Mouse (Mus musculus) heart, embryonic 15.5 days (tissue): ENCODE measurements at regions not wholly inside any gene's neighbourhood (a gene's known extent, or its start where the extent isn't known, plus 50 kb on each side); places are given as distances from the start of the nearest gene placed in this dataset.
"Not testable (repeated sequence)": the region's sequence is repeated elsewhere in the genome, so short reads cannot be mapped to it uniquely, and the experiment has no call there.

Source experiments
- ATAC-seq: fragments of 200-750 bp; cut with Nextera tagmentation; replicated peaks from 2 replicates; pipeline ENCODE4 v1.8.0; 2017; ENCODE audit warnings: low read depth, moderate TSS enrichment; ENCODE audit not compliant: insufficient number of reproducible peaks, insufficient read depth, low FRiP score
- H3K27ac ChIP-seq: fragments of 300-500 bp; sonication (generic); 2 replicates; pipeline ENCODE4 v1.5.1; 2015; ENCODE audit warnings: mild to moderate bottlenecking, inconsistent platforms
- H3K27me3 ChIP-seq: fragments of 300-500 bp; sonication (generic); 2 replicates; pipeline ENCODE4 v1.6.1; 2015; ENCODE audit warnings: inconsistent platforms
- H3K36me3 ChIP-seq: fragments of 300-500 bp; sonication (generic); 2 replicates; pipeline ENCODE4 v1.6.1; 2015; ENCODE audit warnings: mild to moderate bottlenecking, inconsistent platforms
- H3K4me1 ChIP-seq: fragments of 300-500 bp; sonication (generic); replicated peaks from 2 replicates; pipeline ENCODE4 v1.6.1; 2015; ENCODE audit warnings: inconsistent platforms
- H3K4me2 ChIP-seq: fragments of 300-500 bp; sonication (generic); 2 replicates; pipeline ENCODE4 v1.6.1; 2015; ENCODE audit warnings: inconsistent platforms, mild to moderate bottlenecking, moderate library complexity
- H3K4me3 ChIP-seq: fragments of 300-500 bp; sonication (generic); 2 replicates; pipeline ENCODE4 v1.5.1; 2015; ENCODE audit warnings: mild to moderate bottlenecking, inconsistent platforms
- H3K9ac ChIP-seq: fragments of 300-500 bp; sonication (generic); 2 replicates; pipeline ENCODE4 v1.6.1; 2015; ENCODE audit warnings: mild to moderate bottlenecking, inconsistent platforms
- H3K9me3 ChIP-seq: fragments of 300-500 bp; sonication (generic); replicated peaks from 2 replicates; pipeline ENCODE4 v1.6.1; 2016; ENCODE audit warnings: inconsistent platforms
- WGBS: fragments of 180-500 bp; shearing (Covaris S2); methylation state at CpG from one replicate; pipeline ENCODE4 v1.1.7; 2015; ENCODE audit warnings: mixed read lengths; 5-methylcytosine and 5-hydroxymethylcytosine counted together

DNA sequence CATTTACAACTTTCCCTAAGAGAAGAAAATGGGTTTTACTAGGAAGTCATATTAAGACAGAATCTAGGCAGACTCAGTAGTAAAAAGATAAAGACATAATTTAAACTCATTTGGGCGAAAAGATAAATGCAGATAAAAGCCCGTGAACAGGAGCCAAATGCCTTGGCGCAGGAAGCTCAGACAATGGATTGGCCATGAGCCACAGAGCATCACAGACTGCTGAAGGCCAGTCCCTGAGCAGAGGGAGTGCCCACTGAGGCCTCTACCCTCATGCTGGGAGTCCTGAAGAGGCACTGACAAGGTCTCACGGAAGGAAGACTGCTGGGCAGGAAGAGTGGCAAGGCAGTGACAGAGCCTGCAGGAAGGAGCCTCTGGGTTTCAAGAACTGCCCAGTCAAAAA is 136.0 kb upstream of the Ttc29 start:
- no peak for ATAC-seq
- WGBS: 15% methylated on average over 4 of the region's 4 CpGs
- no peaks in the 10 kb centered on the region for H3K36me3 ChIP-seq
- H3K27ac ChIP-seq: peak overlapping the region; percentile 58; the same call in 1 of the 2 replicates
- no peak overlapping the region for H3K4me2 ChIP-seq
- H3K9me3 ChIP-seq: no peaks in the 10 kb centered on the region
- no peaks in the 10 kb centered on the region for H3K27me3 ChIP-seq
- H3K4me1 ChIP-seq: peaks cover 17% of the 10 kb centered on the region
- no peak overlapping the region for H3K4me3 ChIP-seq
- no peak overlapping the region for H3K9ac ChIP-seq

DNA sequence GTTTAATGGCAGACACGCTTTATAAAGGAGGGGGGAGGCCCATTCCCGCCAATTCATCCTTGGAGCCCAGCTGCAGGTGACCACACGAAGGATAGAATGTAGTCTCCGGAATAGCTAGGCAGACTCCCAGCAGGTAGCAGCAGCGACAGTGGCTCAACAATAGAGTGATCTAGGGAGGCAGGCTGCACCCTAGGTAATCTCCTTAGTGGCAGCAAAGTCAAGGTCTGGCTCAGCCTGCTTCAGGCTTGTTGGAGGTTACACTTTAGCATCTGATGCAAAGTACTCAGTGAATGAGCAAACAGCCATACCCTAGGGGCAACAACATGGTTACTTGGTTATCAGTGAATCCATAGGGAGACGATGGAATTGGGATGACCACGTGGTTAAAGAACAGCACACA is 131.7 kb upstream of the Ttc29 start:
- H3K4me1 ChIP-seq: peaks cover 17% of the 10 kb centered on the region
- H3K9ac ChIP-seq, H3K9me3 ChIP-seq, H3K36me3 ChIP-seq, ATAC-seq, H3K4me3 ChIP-seq, H3K4me2 ChIP-seq, H3K27me3 ChIP-seq, H3K27ac ChIP-seq: not testable (repeated sequence)
- WGBS: 63% methylated on average over 7 of the region's 7 CpGs

DNA sequence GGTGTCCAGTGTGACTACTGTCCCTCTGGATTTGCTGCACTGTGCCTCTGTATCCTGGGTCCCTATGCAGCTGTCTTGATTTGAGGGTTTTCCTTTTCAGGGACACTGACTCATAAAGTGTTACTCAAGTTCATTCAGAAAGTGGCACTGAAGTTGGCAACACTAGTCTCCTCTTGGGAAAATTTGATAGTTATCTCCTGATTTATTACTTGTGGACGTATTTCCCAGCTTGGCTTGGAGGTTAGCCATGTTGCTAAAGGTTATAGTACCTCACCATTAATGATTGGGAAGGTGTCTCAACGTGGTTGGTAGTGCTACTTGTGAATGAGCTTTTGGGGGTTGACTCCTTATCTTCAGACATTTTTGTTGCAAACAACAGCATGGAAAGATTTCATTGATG is 130.1 kb upstream of the Ttc29 start:
- no peak overlapping the region for H3K4me2 ChIP-seq
- H3K27me3 ChIP-seq: no peaks in the 10 kb centered on the region
- no peak overlapping the region for H3K27ac ChIP-seq
- H3K4me1 ChIP-seq: peaks cover 3% of the 10 kb centered on the region
- no peak overlapping the region for H3K9ac ChIP-seq
- 72% methylated on average over 2 of the region's 2 CpGs for WGBS
- no peak for ATAC-seq
- no peak overlapping the region for H3K4me3 ChIP-seq
- no peaks in the 10 kb centered on the region for H3K9me3 ChIP-seq
- no peaks in the 10 kb centered on the region for H3K36me3 ChIP-seq

DNA sequence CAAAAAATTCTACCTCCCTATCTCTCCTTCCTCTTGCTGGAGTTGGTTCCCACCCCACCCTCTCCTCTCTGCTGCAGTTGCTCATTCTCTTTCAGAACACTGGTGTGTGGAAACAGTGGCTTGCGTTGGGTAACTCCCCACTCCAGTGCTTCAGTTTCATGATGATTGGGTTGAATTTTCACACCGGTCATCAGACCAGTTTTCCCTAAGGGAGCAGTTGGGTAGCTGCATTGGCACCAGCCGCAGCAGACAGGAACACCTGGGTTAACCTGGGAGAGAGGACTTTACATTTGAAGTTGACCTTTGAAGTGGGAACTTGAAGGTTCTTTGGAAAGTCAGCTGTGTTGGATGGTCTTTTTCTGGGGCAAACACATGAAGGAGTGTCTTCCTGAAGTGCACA is 126.7 kb upstream of the Ttc29 start:
- Histone ChIP-seq H3K27me3 (no peaks in the 10 kb centered on the region), H3K27ac (no peak overlapping the region), H3K4me3 (no peak overlapping the region), H3K36me3 (no peaks in the 10 kb centered on the region), H3K9ac (no peak overlapping the region), H3K9me3 (no peaks in the 10 kb centered on the region), H3K4me2 (no peak overlapping the region), H3K4me1 (no peaks in the 10 kb centered on the region)
- no peak for ATAC-seq
- 92% methylated on average over 3 of the region's 3 CpGs for WGBS

DNA sequence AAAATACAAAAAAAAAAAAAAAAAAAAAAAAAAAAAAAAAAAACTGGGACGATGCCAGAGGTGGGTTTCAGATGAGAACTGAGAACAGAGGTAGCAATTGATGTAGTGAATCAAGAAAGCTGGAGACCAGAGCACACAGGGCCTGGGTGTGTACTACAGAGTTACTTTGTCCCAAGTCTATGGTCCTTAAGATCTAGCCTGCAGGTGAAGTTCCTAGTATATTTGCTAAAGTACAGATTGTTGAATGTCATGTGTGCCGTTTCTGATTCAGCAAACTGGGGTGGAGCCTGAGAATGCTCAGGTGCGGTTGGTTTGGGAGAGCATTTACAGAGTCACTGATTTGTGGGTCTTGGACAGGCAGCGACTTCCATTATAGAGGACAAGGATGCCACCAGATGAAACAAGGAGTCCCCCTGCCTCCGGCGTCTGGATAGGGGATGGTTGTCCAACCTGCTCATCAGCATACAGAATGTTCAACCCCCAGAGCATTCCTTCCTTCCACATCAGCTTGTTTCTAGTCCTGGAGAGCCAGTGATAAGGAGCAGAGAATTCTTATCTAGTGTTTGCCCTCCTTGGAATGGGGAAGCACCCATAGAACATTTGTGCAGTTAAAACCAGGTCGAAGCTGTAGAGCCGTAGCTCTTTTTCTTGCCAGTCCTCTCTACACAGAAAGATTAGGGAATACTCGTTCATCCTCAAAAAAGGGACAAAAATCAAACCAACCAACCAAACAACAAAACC is 122.5 kb upstream of the Ttc29 start:
- Histone ChIP-seq H3K4me1 (no peaks in the 10 kb centered on the region), H3K27me3 (no peaks in the 10 kb centered on the region), H3K4me2 (no peak overlapping the region), H3K4me3 (no peak overlapping the region), H3K9me3 (no peaks in the 10 kb centered on the region), H3K36me3 (no peaks in the 10 kb centered on the region), H3K9ac (no peak overlapping the region), H3K27ac (no peak overlapping the region)
- WGBS: 56% methylated on average over 9 of the region's 9 CpGs
- no peak for ATAC-seq

DNA sequence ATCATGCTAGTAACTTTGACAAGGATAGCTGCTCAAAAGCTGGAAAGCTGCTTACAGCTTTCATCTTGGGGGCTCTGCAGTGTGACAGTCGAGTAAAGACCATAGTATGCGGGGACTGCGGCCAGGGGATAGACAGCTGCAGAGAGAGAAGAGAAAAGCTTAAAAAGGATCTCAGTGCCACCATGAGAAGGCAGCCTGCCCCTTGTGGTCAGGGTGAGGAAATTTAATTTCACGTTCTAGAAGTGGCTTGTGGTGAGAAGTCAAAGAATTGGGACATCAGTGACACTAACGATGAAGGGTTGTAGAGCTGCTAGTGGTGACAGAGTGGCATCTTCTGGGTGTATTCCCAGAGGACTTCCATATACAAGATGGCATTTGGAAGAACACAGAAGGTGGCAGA is 116.7 kb upstream of the Ttc29 start:
- Histone ChIP-seq H3K9ac (no peak overlapping the region), H3K27ac (no peak overlapping the region), H3K9me3 (no peaks in the 10 kb centered on the region), H3K4me1 (no peaks in the 10 kb centered on the region), H3K27me3 (no peaks in the 10 kb centered on the region), H3K4me2 (no peak overlapping the region), H3K4me3 (no peak overlapping the region), H3K36me3 (no peaks in the 10 kb centered on the region)
- 56% methylated on average over 5 of the region's 5 CpGs for WGBS
- no peak for ATAC-seq

DNA sequence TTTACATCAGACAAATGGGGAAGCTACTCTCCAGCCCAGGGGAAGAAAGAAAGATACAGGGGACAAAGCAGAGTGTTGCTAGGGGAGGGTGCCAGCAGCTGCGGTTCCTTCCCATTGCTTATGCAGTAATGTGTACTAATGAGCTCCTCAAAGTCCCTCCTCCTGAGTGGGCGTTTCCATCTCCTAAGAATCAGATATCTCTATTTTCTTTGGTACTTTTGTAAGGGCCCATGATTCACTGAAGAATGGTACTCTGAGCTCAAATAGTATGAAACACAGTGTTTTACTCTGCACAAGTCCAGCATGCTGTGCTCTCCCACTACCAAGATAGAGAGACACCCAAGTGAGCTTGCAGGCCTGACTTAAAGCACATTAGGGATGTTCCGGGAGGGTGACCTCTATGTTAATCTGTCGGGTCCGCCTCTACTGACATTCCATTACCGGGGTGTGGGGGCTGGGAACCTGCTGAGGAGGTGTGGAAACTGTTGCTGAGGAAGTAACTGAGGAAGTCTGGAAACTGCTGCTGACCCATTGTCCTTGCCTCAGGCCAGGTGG is 114.8 kb upstream of the Ttc29 start:
- H3K9ac ChIP-seq: no peak overlapping the region
- no peaks in the 10 kb centered on the region for H3K4me1 ChIP-seq
- H3K9me3 ChIP-seq: no peaks in the 10 kb centered on the region
- no peaks in the 10 kb centered on the region for H3K27me3 ChIP-seq
- no peak overlapping the region for H3K4me3 ChIP-seq
- no peak for ATAC-seq
- H3K27ac ChIP-seq: no peak overlapping the region
- H3K36me3 ChIP-seq: no peaks in the 10 kb centered on the region
- 33% methylated on average over 6 of the region's 6 CpGs for WGBS
- no peak overlapping the region for H3K4me2 ChIP-seq

DNA sequence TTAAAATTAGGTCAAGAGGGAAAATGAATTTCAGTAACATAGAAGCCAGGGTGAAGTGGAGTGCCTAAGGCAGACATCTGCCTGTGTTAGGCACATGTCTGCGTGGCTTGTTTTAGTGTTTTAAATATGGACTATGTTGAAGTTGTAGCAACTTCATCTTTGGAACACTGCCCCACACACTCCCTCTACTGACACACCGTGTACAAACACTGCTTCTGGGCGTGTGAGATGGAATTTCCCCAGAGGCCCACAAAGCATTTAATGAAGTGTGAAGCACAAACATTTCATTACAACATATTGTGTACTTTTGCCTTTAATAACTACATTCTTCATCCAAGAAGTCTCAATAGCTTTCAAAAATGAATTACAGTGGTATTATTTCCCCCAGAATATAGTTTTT is 114.0 kb upstream of the Ttc29 start:
- no peaks in the 10 kb centered on the region for H3K36me3 ChIP-seq
- ATAC-seq: no peak
- H3K9ac ChIP-seq: no peak overlapping the region

DNA sequence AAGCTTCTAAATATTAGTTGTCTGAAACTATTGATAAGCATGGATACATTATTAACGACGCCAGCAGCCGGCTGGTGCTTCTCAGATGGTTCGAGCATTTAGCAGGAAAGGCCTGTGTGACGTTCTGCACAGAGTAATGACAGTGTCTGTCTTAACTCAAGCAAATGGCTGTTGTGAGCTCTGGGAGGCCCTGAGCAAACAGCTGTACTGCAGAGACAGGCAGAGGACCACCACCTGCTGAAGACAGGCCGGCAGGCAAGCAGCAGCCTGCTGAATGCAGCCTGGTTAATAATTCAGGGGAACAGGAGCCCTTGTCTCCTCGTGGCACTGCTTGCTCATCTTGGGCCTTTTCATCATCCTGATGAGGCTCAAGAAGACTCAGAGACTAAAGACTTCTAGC is 105.8 kb upstream of the Ttc29 start:
- Histone ChIP-seq H3K4me1 (no peaks in the 10 kb centered on the region), H3K36me3 (no peaks in the 10 kb centered on the region), H3K27me3 (no peaks in the 10 kb centered on the region), H3K4me2 (no peak overlapping the region), H3K4me3 (no peak overlapping the region), H3K27ac (no peak overlapping the region), H3K9me3 (no peaks in the 10 kb centered on the region), H3K9ac (no peak overlapping the region)
- WGBS: 47% methylated on average over 7 of the region's 7 CpGs
- ATAC-seq: no peak

More for the DNA sequence above, 114.0 kb upstream of the Ttc29 start:
- H3K27me3 ChIP-seq: no peaks in the 10 kb centered on the region
- 68% methylated on average over 3 of the region's 3 CpGs for WGBS
- H3K9me3 ChIP-seq: no peaks in the 10 kb centered on the region
- no peaks in the 10 kb centered on the region for H3K4me1 ChIP-seq
- H3K4me3 ChIP-seq: no peak overlapping the region
- no peak overlapping the region for H3K4me2 ChIP-seq
- H3K27ac ChIP-seq: no peak overlapping the region

DNA sequence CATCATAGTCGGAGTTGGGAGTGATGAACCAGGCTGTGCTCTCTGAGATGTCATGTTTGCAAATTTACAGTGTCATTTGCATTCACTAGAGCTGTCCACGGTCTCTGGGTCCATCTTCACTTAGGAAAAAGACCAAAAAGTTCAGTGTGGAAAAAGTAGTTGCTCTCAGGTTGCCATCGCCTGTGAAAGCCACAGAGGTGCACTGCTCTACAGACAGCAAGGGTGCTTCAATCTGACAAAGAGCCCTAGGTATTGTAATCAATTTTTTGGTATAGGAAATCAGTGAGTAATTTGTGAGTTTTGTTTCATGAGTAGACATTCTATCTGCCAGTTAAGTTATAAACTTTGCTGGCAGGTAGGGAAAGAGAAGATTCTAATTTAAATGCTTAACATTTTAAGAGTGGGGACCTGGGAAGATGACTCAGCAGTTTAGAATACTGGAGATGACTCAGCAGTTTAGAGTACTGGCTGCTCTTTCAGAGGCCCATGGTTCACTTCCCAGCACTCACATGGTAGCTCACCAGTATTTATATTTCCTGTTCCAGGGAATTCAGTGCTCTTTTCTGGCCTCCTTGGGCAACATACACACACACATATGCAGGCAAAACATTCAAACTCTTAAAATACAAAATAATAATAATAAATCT is 103.0 kb upstream of the Ttc29 start:
- no peak for ATAC-seq
- Histone ChIP-seq H3K9me3 (no peaks in the 10 kb centered on the region), H3K9ac (no peak overlapping the region), H3K27ac (no peak overlapping the region), H3K27me3 (no peaks in the 10 kb centered on the region), H3K4me3 (no peak overlapping the region), H3K36me3 (no peaks in the 10 kb centered on the region), H3K4me2 (no peak overlapping the region), H3K4me1 (no peaks in the 10 kb centered on the region)
- WGBS: 78% methylated on average over 3 of the region's 3 CpGs

DNA sequence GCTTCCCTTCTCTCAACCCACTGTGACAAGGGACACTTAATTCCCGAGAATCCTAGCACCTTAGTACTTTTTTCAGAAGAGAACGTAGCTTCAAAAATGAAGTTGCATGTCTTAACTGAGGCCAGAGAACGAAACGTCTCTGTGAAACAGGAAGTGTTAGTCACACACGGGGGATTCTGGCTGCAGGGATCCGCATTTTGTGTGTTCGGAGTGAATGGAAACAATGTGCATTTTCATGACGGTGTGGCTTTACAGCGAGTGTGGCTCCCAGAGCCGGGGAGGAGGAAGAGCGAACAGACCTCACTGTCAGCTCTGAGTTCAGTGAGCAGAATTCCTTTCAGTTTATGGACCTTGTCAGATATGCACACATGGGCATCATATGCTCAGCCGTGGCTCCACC is 100.0 kb upstream of the Ttc29 start:
- ATAC-seq: no peak
- Histone ChIP-seq H3K9me3 (no peaks in the 10 kb centered on the region), H3K4me3 (no peak overlapping the region), H3K4me1 (no peaks in the 10 kb centered on the region), H3K27me3 (no peaks in the 10 kb centered on the region), H3K9ac (no peak overlapping the region), H3K27ac (no peak overlapping the region), H3K4me2 (peak overlapping the region; percentile 18; the same call in 1 of the 2 replicates), H3K36me3 (no peaks in the 10 kb centered on the region)
- 40% methylated on average over 12 of the region's 12 CpGs for WGBS

DNA sequence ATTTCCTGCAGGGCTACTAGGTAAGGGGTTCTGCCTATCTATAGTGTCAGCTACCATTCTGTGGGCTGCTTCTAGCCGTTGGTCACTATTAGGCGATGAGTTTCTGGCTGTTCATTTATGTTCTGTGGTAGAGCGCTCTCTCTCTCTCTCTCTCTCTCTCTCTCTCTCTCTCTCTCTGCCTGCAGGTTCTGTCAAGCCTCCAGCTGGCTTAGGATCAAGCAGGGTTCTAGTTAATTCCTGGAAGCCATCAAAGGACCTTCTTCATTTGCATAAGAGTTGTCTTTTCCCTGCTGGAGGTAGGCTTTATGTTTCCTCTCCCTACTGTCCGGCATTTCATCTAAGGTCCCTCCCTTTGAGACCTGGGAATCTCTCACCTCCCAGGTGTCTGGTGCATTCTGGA is 98.6 kb upstream of the Ttc29 start:
- Histone ChIP-seq H3K36me3 (no peaks in the 10 kb centered on the region), H3K4me2 (no peak overlapping the region), H3K4me3 (no peak overlapping the region), H3K27ac (no peak overlapping the region), H3K9ac (no peak overlapping the region), H3K9me3 (no peaks in the 10 kb centered on the region), H3K27me3 (no peaks in the 10 kb centered on the region), H3K4me1 (no peaks in the 10 kb centered on the region)
- ATAC-seq: no peak
- 44% methylated on average over 4 of the region's 4 CpGs for WGBS
